Mouse (Mus musculus) mammary gland, adult 2 months (tissue): ENCODE measurements around the gene Rnf208. TPM values are rescaled to one million over a fixed set of nuclear protein-coding genes. Genes with fewer than 3 reads are reported as not detected.

Source experiments
- polyA plus RNA-seq: library from polyadenylated mRNA; depleted of rRNA; stranded (reverse); fragments of >200 nt; gene quantifications from 2 replicates; pipeline ENCODE4 v1.2.3, GENCODE M21; 2012; ENCODE audit warnings: low replicate concordance; rRNA removed

The Rnf208 gene
- polyA plus RNA-seq: 22.4 and 35.6 TPM in 2 replicates

GRCm38 (mm10) chr2:25242101-25242506 is at the start of gene Rnf208, which contains the start of gene Cysrt1:
TSS of gene Rnf208 (plus strand) at chr2:25242255.
TSS of gene Cysrt1 (minus strand) at chr2:25242452.

GRCm38 (mm10) chr2:25196172-25196954 is 45.7 kb upstream of the Rnf208 start, which contains the start of gene Tor4a:
TSS of gene Tor4a (minus strand) at chr2:25196886.

GRCm38 (mm10) chr2:25211121-25211670 is 30.9 kb upstream of the Rnf208 start, which contains the start of gene Nelfb:
TSS of gene Nelfb (minus strand) at chr2:25211489.

GRCm38 (mm10) chr2:25214444-25214843 is 27.6 kb upstream of the Rnf208 start, which contains the start of gene Stpg3:
TSS of gene Stpg3 (minus strand) at chr2:25214637.

GRCm38 (mm10) chr2:25218445-25218844 is 23.6 kb upstream of the Rnf208 start, which contains the start of gene Fam166a:
TSS of gene Fam166a (plus strand) at chr2:25218745.

GRCm38 (mm10) chr2:25224492-25224765 is 17.6 kb upstream of the Rnf208 start, which contains the start of gene Tubb4b:
TSS of gene Tubb4b (minus strand) at chr2:25224702.

GRCm38 (mm10) chr2:25234050-25234449 is 8.0 kb upstream of the Rnf208 start, which contains the start of gene Slc34a3:
TSS of gene Slc34a3 (minus strand) at chr2:25234364.

GRCm38 (mm10) chr2:25236614-25237013 is 5.4 kb upstream of the Rnf208 start, which contains the start of gene Rnf224:
TSS of gene Rnf224 (minus strand) at chr2:25236787.

GRCm38 (mm10) chr2:25246183-25247072 is 4.4 kb downstream of the Rnf208 start, which contains the start of gene AL732309.1:
TSS of gene AL732309.1 (minus strand) at chr2:25246863.

GRCm38 (mm10) chr2:25255284-25255779 is 13.3 kb downstream of the Rnf208 start, which contains the start of gene Tmem203:
TSS of gene Tmem203 (plus strand) at chr2:25255439.

GRCm38 (mm10) chr2:25262291-25262767 is 20.3 kb downstream of the Rnf208 start, which contains the start of gene Tprn:
TSS of gene Tprn (plus strand) at chr2:25262618.

GRCm38 (mm10) chr2:25271827-25272511 is 29.9 kb downstream of the Rnf208 start, which contains the start of the genes Ssna1 and Anapc2:
TSS of gene Ssna1 (minus strand) at chr2:25272438.
TSS of gene Anapc2 (plus strand) at chr2:25272478.

GRCm38 (mm10) chr2:25287927-25288649 is 46.0 kb downstream of the Rnf208 start, which contains the start of gene Tmem210:
TSS of gene Tmem210 (plus strand) at chr2:25288145.

GRCm38 (mm10) chr2:25289651-25290050 is 47.6 kb downstream of the Rnf208 start, which contains the start of gene Lrrc26:
TSS of gene Lrrc26 (plus strand) at chr2:25289915.

Other genes starting within 250 kb of the Rnf208 start
- gene Nsmf, start 187.9 kb upstream of the Rnf208 start, polyA plus RNA-seq: 113 and 165 TPM in 2 replicates
- gene Entpd8, start 162.0 kb upstream of the Rnf208 start, polyA plus RNA-seq: 0.11 and 0.26 TPM in 2 replicates
- 0.07 and 0.16 TPM in 2 replicates for gene Noxa1, start 147.1 kb upstream of the Rnf208 start, polyA plus RNA-seq
- 15.2 and 32.0 TPM in 2 replicates for gene Nrarp, start 61.5 kb upstream of the Rnf208 start, polyA plus RNA-seq
- gene Tor4a, start 45.4 kb upstream of the Rnf208 start, polyA plus RNA-seq: 34.9 and 70.8 TPM in 2 replicates
- 51.7 and 97.1 TPM in 2 replicates for gene Nelfb, start 30.8 kb upstream of the Rnf208 start, polyA plus RNA-seq
- gene Stpg3, start 27.6 kb upstream of the Rnf208 start, polyA plus RNA-seq: 0.23 TPM in 1 of 2 replicates, not detected in the other
- gene Fam166a, start 23.5 kb upstream of the Rnf208 start, polyA plus RNA-seq: 0.17 and 0.19 TPM in 2 replicates
- gene Tubb4b, start 17.6 kb upstream of the Rnf208 start, polyA plus RNA-seq: 306 and 366 TPM in 2 replicates
- 0.04 and 0.06 TPM in 2 replicates for gene Slc34a3, start 7.9 kb upstream of the Rnf208 start, polyA plus RNA-seq
- 0.19 and 0.24 TPM in 2 replicates for gene Rnf224, start 5.5 kb upstream of the Rnf208 start, polyA plus RNA-seq
- 20.7 and 26.5 TPM in 2 replicates for gene Cysrt1, start 197 bp downstream of the Rnf208 start, polyA plus RNA-seq
- 28.2 and 30.4 TPM in 2 replicates for gene AL732309.1, start 4.6 kb downstream of the Rnf208 start, polyA plus RNA-seq
- gene Tmem203, start 13.2 kb downstream of the Rnf208 start, polyA plus RNA-seq: 52.0 and 81.2 TPM in 2 replicates
- 18.4 and 28.7 TPM in 2 replicates for gene Tprn, start 20.4 kb downstream of the Rnf208 start, polyA plus RNA-seq
- gene Ssna1, start 30.2 kb downstream of the Rnf208 start, polyA plus RNA-seq: 54.2 and 69.4 TPM in 2 replicates
- 82.5 and 180 TPM in 2 replicates for gene Anapc2, start 30.2 kb downstream of the Rnf208 start, polyA plus RNA-seq
- not detected in 2 replicates for gene Tmem210, start 45.9 kb downstream of the Rnf208 start, polyA plus RNA-seq
- 9.9 and 19.6 TPM in 2 replicates for gene Lrrc26, start 47.7 kb downstream of the Rnf208 start, polyA plus RNA-seq
- gene Grin1, start 76.9 kb downstream of the Rnf208 start, polyA plus RNA-seq: 0.19 and 0.41 TPM in 2 replicates
- 11.8 and 12.5 TPM in 2 replicates for gene Man1b1, start 90.1 kb downstream of the Rnf208 start, polyA plus RNA-seq
- gene Dpp7, start 114.1 kb downstream of the Rnf208 start, polyA plus RNA-seq: 43.0 and 55.8 TPM in 2 replicates
- 43.6 and 71.9 TPM in 2 replicates for gene Uap1l1, start 123.4 kb downstream of the Rnf208 start, polyA plus RNA-seq
- 0.86 and 3.4 TPM in 2 replicates for gene Sapcd2, start 130.1 kb downstream of the Rnf208 start, polyA plus RNA-seq
- gene Entpd2, start 153.6 kb downstream of the Rnf208 start, polyA plus RNA-seq: 48.9 and 63.5 TPM in 2 replicates
- 151 and 254 TPM in 2 replicates for gene Npdc1, start 157.1 kb downstream of the Rnf208 start, polyA plus RNA-seq
- 7.8 and 13.8 TPM in 2 replicates for gene Fut7, start 181.0 kb downstream of the Rnf208 start, polyA plus RNA-seq
- 52.8 and 92.1 TPM in 2 replicates for gene Abca2, start 186.4 kb downstream of the Rnf208 start, polyA plus RNA-seq
- 8.4 and 21.2 TPM in 2 replicates for gene Clic3, start 214.6 kb downstream of the Rnf208 start, polyA plus RNA-seq
- 92.7 and 147 TPM in 2 replicates for gene Paxx, start 218.8 kb downstream of the Rnf208 start, polyA plus RNA-seq
- 4.8 and 6.6 TPM in 2 replicates for gene Ptgds, start 227.8 kb downstream of the Rnf208 start, polyA plus RNA-seq